Mouse (Mus musculus) ES-Bruce4 (cell line): ENCODE results near the gene Irf2bpl.
A peak's percentile ranks its signal among the peaks of the same experiment; 100 is the strongest.

Source experiments
- CTCF ChIP-seq: IDR thresholded peaks from one replicate; pipeline ENCODE4 v1.8.1; 2011; ENCODE audit warnings: low read depth, low read length
- EP300 ChIP-seq: IDR thresholded peaks from 2 replicates; pipeline ENCODE4 v1.6.1; 2011; ENCODE audit warnings: low read depth, low read length; ENCODE audit not compliant: insufficient read depth
- POLR2A ChIP-seq: IDR thresholded peaks from one replicate; pipeline ENCODE4 v1.8.1; 2011; ENCODE audit warnings: low read length; ENCODE audit not compliant: insufficient read depth

GRCm38 (mm10) chr12:86932575-86932952, 48.0 kb upstream of the Irf2bpl start:
- no peak for TF ChIP-seq CTCF
- TF ChIP-seq POLR2A: no peak
- peak; percentile 99 for TF ChIP-seq EP300
